31 mouse cellular contexts compared by ENCODE assay signal in the genomic region with DNA sequence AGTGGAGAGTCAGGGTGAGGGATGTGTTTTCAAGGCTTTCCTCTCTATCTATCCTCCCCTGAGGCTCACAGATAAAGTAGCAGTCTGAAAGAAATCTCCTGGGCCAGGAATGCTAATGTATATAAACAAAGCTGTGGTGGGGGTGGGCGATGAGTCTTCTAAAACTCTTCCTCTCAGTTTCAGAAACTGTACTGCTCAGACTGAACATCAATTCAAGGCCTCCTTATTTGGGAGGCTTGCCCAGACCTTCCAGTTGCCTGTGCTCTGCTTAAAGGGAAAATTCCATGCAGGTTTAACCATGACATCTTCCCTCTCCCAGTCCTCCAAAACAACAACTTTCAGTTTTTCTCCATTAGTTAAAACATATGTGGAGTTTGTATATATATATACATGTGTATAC.
DNase-seq lines count a peak whose midpoint lies in the region; ATAC-seq and TF ChIP-seq lines count a peak whose summit lies in the region.
"Had no signal": no experiment of that assay in that cellular context is flagged by ENCODE, and none has a peak within 500 bp of the region (broad histone marks: within the 10 kb centered on the region; RNA-seq: fewer than 3 reads in every experiment).

No protein-coding gene starts in this region.

- no peaks in the 10 kb centered on the region for H3K36me3 ChIP-seq in forebrain, postnatal 0 days (ENCODE audit: insufficient read depth)
- H3K36me3 ChIP-seq: heart, embryonic 12.5 days; hindbrain, embryonic 15.5 days; liver, embryonic 13.5 days; midbrain, embryonic 10.5 days; neural tube, embryonic 12.5 days had no signal

- intact Hi-C loops in left cerebral cortex, postnatal 10 days (cut with DNase I): no loop called here

- no peak for TF ChIP-seq CTCF in forebrain, postnatal 0 days (IDR thresholded peaks at IDR 0.05; ENCODE audit: low read depth)

- H3K4me3 ChIP-seq in forebrain, postnatal 0 days (ENCODE audit: low read depth, low read length): no peak overlapping the region
- H3K4me3 ChIP-seq: forebrain, embryonic 13.5 days; gastrocnemius, adult 2 months; heart, adult 2 months; heart, embryonic 12.5 days; hindbrain, embryonic 15.5 days; liver, embryonic 13.5 days; midbrain, embryonic 10.5 days; myocyte; neural tube, embryonic 12.5 days had no signal

- H3K9me3 ChIP-seq in forebrain, postnatal 0 days (ENCODE audit: low read length): no peaks in the 10 kb centered on the region
- H3K9me3 ChIP-seq: forebrain, embryonic 13.5 days; heart, embryonic 12.5 days; hindbrain, embryonic 15.5 days; liver, embryonic 13.5 days; midbrain, embryonic 10.5 days; neural tube, embryonic 12.5 days had no signal

- no peak for ATAC-seq in forebrain, postnatal 0 days
- ATAC-seq: forebrain, embryonic 13.5 days; inflammation-experienced regulatory T-cells, adult 6 months; midbrain, embryonic 16.5 days; Patski had no signal

- H3K27me3 ChIP-seq in forebrain, postnatal 0 days (ENCODE audit: insufficient read depth, low read length): no peaks in the 10 kb centered on the region
- H3K27me3 ChIP-seq: forebrain, embryonic 13.5 days; heart, embryonic 12.5 days; hindbrain, embryonic 15.5 days; liver, embryonic 13.5 days; neural tube, embryonic 12.5 days had no signal

- WGBS in forebrain, postnatal 0 days: 55% methylated on average over 1 of the region's 1 CpGs

- DNase-seq in adrenal gland, postnatal 10 days: peak; percentile 18
- DNase-seq in adrenal gland, postnatal 4 days (ENCODE audit: low spot score in 2 of 2): no peak
- DNase-seq in left cerebral cortex, adult 18-20 months (ENCODE audit: low spot score in 2 of 2): peak; percentile 5 to 8
- no peak for DNase-seq in left cerebral cortex, postnatal 10 days (ENCODE audit: extremely low spot score in 1 of 2, low spot score in 2 of 2)
- DNase-seq in right cerebral cortex, adult 18-20 months: peak; percentile 14
- no peak for DNase-seq in right cerebral cortex, postnatal 4 days
- DNase-seq in yolk sac, embryonic 10.5 days (ENCODE audit: low spot score): peak; percentile 14
- DNase-seq in forebrain, postnatal 0 days: no peak
- DNase-seq: cerebellum, adult 2 months; cerebellum, postnatal 14 days; gastrocnemius, adult 2 months; heart, adult 2 months; heart, postnatal 4 days; kidney, adult 8-10 months; layer of hippocampus, adult 9-11 months; left cerebral cortex, postnatal 4 days; liver, embryonic 13.5 days; lung, adult 2 months; lung, postnatal 14 days; spleen, adult 18-20 months; thymus, postnatal 14 days had no signal

- no peak overlapping the region for H3K9ac ChIP-seq in forebrain, postnatal 0 days
- H3K9ac ChIP-seq: forebrain, embryonic 13.5 days; heart, embryonic 12.5 days; hindbrain, embryonic 15.5 days; liver, embryonic 13.5 days; neural tube, embryonic 12.5 days had no signal

- no peak overlapping the region for H3K27ac ChIP-seq in forebrain, postnatal 0 days (ENCODE audit: low read depth, low read length)
- H3K27ac ChIP-seq: forebrain, embryonic 13.5 days; gastrocnemius, adult 2 months; heart, adult 2 months; hindbrain, embryonic 15.5 days; kidney, postnatal 0 days; liver, embryonic 13.5 days; midbrain, embryonic 10.5 days; neural tube, embryonic 12.5 days had no signal

- H3K4me1 ChIP-seq in forebrain, postnatal 0 days (ENCODE audit: insufficient read depth): no peaks in the 10 kb centered on the region
- H3K4me1 ChIP-seq: forebrain, embryonic 13.5 days; hindbrain, embryonic 15.5 days; liver, embryonic 13.5 days; neural tube, embryonic 12.5 days had no signal

- no peak overlapping the region for H3K4me2 ChIP-seq in forebrain, postnatal 0 days (ENCODE audit: low read depth)
- H3K4me2 ChIP-seq: forebrain, embryonic 13.5 days; heart, embryonic 12.5 days; hindbrain, embryonic 15.5 days; liver, embryonic 13.5 days; neural tube, embryonic 12.5 days had no signal

Comparison
In these comparisons a context has a peak if more than half of its experiments do, and no peak if none do; other contexts are left out.
1. DNase-seq: peak in adrenal gland, postnatal 10 days (single experiment), left cerebral cortex, adult 18-20 months (2 of 2), right cerebral cortex, adult 18-20 months (single experiment) and yolk sac, embryonic 10.5 days (single experiment); none in adrenal gland, postnatal 4 days (0 of 2), left cerebral cortex, postnatal 10 days (0 of 2), right cerebral cortex, postnatal 4 days (single experiment) and forebrain, postnatal 0 days (single experiment).